Mouse (Mus musculus): Measurements from ENCODE around the gene Cnnm4. TPM values are rescaled to one million over a fixed set of nuclear protein-coding genes. Genes with fewer than 3 reads are reported as not detected.
A peak's percentile ranks its signal among the peaks of the same experiment; 100 is the strongest.

Cnnm4 gene
- polyA plus RNA-seq, 1 experiment, result 0.27 TPM

- peaks cover 15% of the 10 kb centered on the region for H3K4me1 ChIP-seq (ENCODE audit: control insufficient read depth)
- no peak overlapping the region for H3K4me3 ChIP-seq (replicated peaks)
- no peak for TF ChIP-seq GATA1 (IDR thresholded peaks at IDR 0.05; ENCODE audit: low read length)
- no peaks in the 10 kb centered on the region for H3K9me3 ChIP-seq (ENCODE audit: control insufficient read depth, low read length)
- peaks cover 2% of the 10 kb centered on the region for H3K36me3 ChIP-seq (ENCODE audit: control insufficient read depth)
- no peaks in the 10 kb centered on the region for H3K27me3 ChIP-seq (ENCODE audit: control insufficient read depth)
Observed at GRCm38 (mm10) chr1:36508238-36508637, 36.8 kb downstream of the Cnnm4 start.

- TF ChIP-seq GATA1 (IDR thresholded peaks at IDR 0.05; ENCODE audit: low read length), result no peak
- no peak for TF ChIP-seq TAL1 (IDR thresholded peaks at IDR 0.05; ENCODE audit: low read length)
- H3K4me3 ChIP-seq (replicated peaks), result peak within 1 kb of the TSS; percentile 88
- H3K36me3 ChIP-seq (ENCODE audit: control insufficient read depth), result peaks cover 23% of the 10 kb centered on the region
- H3K9me3 ChIP-seq (ENCODE audit: control insufficient read depth, low read length), result no peaks in the 10 kb centered on the region
- H3K27me3 ChIP-seq (ENCODE audit: control insufficient read depth), result no peaks in the 10 kb centered on the region
- H3K4me1 ChIP-seq (ENCODE audit: control insufficient read depth), result peaks cover 33% of the 10 kb centered on the region
Observed at GRCm38 (mm10) chr1:36511289-36512021, 40.0 kb downstream of the Cnnm4 start, which contains the start of gene Cnnm3. Cnnm3 (plus strand) TSS chr1:36511867.

GRCm38 (mm10) chr1:36512089-36512965, 40.9 kb downstream of the Cnnm4 start:
- no peaks in the 10 kb centered on the region for H3K9me3 ChIP-seq (ENCODE audit: control insufficient read depth, low read length)
- H3K27me3 ChIP-seq (ENCODE audit: control insufficient read depth), result no peaks in the 10 kb centered on the region
- H3K4me1 ChIP-seq (ENCODE audit: control insufficient read depth), result peaks cover 33% of the 10 kb centered on the region
- no peak for TF ChIP-seq TAL1 (IDR thresholded peaks at IDR 0.05; ENCODE audit: low read length)
- TF ChIP-seq GATA1 (IDR thresholded peaks at IDR 0.05; ENCODE audit: low read length), result no peak
- H3K36me3 ChIP-seq (ENCODE audit: control insufficient read depth), result peaks cover 30% of the 10 kb centered on the region
- peak overlapping the region; percentile 88 for H3K4me3 ChIP-seq (replicated peaks)

GRCm38 (mm10) chr1:36512966-36513280, 41.5 kb downstream of the Cnnm4 start:
- no peak for TF ChIP-seq TAL1 (IDR thresholded peaks at IDR 0.05; ENCODE audit: low read length)
- no peak for TF ChIP-seq GATA1 (IDR thresholded peaks at IDR 0.05; ENCODE audit: low read length)
- Histone ChIP-seq H3K4me1 (ENCODE audit: control insufficient read depth) (peaks cover 33% of the 10 kb centered on the region), H3K36me3 (ENCODE audit: control insufficient read depth) (peaks cover 32% of the 10 kb centered on the region), H3K27me3 (ENCODE audit: control insufficient read depth) (no peaks in the 10 kb centered on the region), H3K9me3 (ENCODE audit: control insufficient read depth, low read length) (no peaks in the 10 kb centered on the region), H3K4me3 (replicated peaks) (peak overlapping the region; percentile 88)

- Histone ChIP-seq H3K36me3 (ENCODE audit: control insufficient read depth) (peaks cover 36% of the 10 kb centered on the region), H3K27me3 (ENCODE audit: control insufficient read depth) (no peaks in the 10 kb centered on the region), H3K4me1 (ENCODE audit: control insufficient read depth) (peaks cover 33% of the 10 kb centered on the region), H3K9me3 (ENCODE audit: control insufficient read depth, low read length) (no peaks in the 10 kb centered on the region), H3K4me3 (replicated peaks) (peak overlapping the region; percentile 88)
- TF ChIP-seq TAL1 (IDR thresholded peaks at IDR 0.05; ENCODE audit: low read length), result no peak
- no peak for TF ChIP-seq GATA1 (IDR thresholded peaks at IDR 0.05; ENCODE audit: low read length)
Observed at GRCm38 (mm10) chr1:36513310-36513709, 41.9 kb downstream of the Cnnm4 start.

GRCm38 (mm10) chr1:36513718-36514117, 42.3 kb downstream of the Cnnm4 start:
- H3K9me3 ChIP-seq (ENCODE audit: control insufficient read depth, low read length), result no peaks in the 10 kb centered on the region
- no peaks in the 10 kb centered on the region for H3K27me3 ChIP-seq (ENCODE audit: control insufficient read depth)
- TF ChIP-seq TAL1 (IDR thresholded peaks at IDR 0.05; ENCODE audit: low read length) (no peak), GATA1 (IDR thresholded peaks at IDR 0.05; ENCODE audit: low read length) (no peak)
- peak overlapping the region; percentile 88 for H3K4me3 ChIP-seq (replicated peaks)
- H3K36me3 ChIP-seq (ENCODE audit: control insufficient read depth), result peaks cover 40% of the 10 kb centered on the region
- peaks cover 33% of the 10 kb centered on the region for H3K4me1 ChIP-seq (ENCODE audit: control insufficient read depth)

- Histone ChIP-seq H3K4me3 (replicated peaks) (no peak overlapping the region), H3K36me3 (ENCODE audit: control insufficient read depth) (peaks cover 84% of the 10 kb centered on the region)
Observed at GRCm38 (mm10) chr1:36518259-36518658, 46.8 kb downstream of the Cnnm4 start.

GRCm38 (mm10) chr1:36519626-36520025, 48.2 kb downstream of the Cnnm4 start:
- Histone ChIP-seq H3K36me3 (ENCODE audit: control insufficient read depth) (peaks cover 92% of the 10 kb centered on the region), H3K27me3 (ENCODE audit: control insufficient read depth) (no peaks in the 10 kb centered on the region), H3K9me3 (ENCODE audit: control insufficient read depth, low read length) (no peaks in the 10 kb centered on the region), H3K4me1 (ENCODE audit: control insufficient read depth) (peaks cover 6% of the 10 kb centered on the region), H3K4me3 (replicated peaks) (no peak overlapping the region)
- TF ChIP-seq TAL1 (IDR thresholded peaks at IDR 0.05; ENCODE audit: low read length) (no peak), GATA1 (IDR thresholded peaks at IDR 0.05; ENCODE audit: low read length) (no peak)

More at GRCm38 (mm10) chr1:36518259-36518658, 46.8 kb downstream of the Cnnm4 start:
- Histone ChIP-seq H3K9me3 (ENCODE audit: control insufficient read depth, low read length) (no peaks in the 10 kb centered on the region), H3K27me3 (ENCODE audit: control insufficient read depth) (no peaks in the 10 kb centered on the region), H3K4me1 (ENCODE audit: control insufficient read depth) (peaks cover 18% of the 10 kb centered on the region)
- no peak for TF ChIP-seq TAL1 (IDR thresholded peaks at IDR 0.05; ENCODE audit: low read length)
- no peak for TF ChIP-seq GATA1 (IDR thresholded peaks at IDR 0.05; ENCODE audit: low read length)

- no peaks in the 10 kb centered on the region for H3K27me3 ChIP-seq (ENCODE audit: control insufficient read depth)
- TF ChIP-seq GATA1 (IDR thresholded peaks at IDR 0.05; ENCODE audit: low read length) (no peak), TAL1 (IDR thresholded peaks at IDR 0.05; ENCODE audit: low read length) (no peak)
- H3K4me1 ChIP-seq (ENCODE audit: control insufficient read depth), result no peaks in the 10 kb centered on the region
- peaks cover 93% of the 10 kb centered on the region for H3K36me3 ChIP-seq (ENCODE audit: control insufficient read depth)
- H3K4me3 ChIP-seq (replicated peaks), result no peak overlapping the region
- H3K9me3 ChIP-seq (ENCODE audit: control insufficient read depth, low read length), result no peaks in the 10 kb centered on the region
Observed at GRCm38 (mm10) chr1:36522210-36522609, 50.8 kb downstream of the Cnnm4 start.
